Mouse (Mus musculus) olfactory bulb, adult 2 months (tissue): ENCODE results near the gene Six2.

Experiments used
- CTCF ChIP-seq: fragments of 200-500 bp; IDR thresholded peaks from 2 replicates; pipeline ENCODE4 v1.5.1; 2012; ENCODE audit warnings: low read depth, mild to moderate bottlenecking, low read length, moderate library complexity; ENCODE audit not compliant: insufficient read depth
- POLR2A ChIP-seq: fragments of 200-500 bp; IDR thresholded peaks from 2 replicates; pipeline ENCODE4 v1.6.1; 2012; ENCODE audit warnings: mild to moderate bottlenecking, low read depth, low read length, moderate library complexity; ENCODE audit not compliant: insufficient read depth

DNA sequence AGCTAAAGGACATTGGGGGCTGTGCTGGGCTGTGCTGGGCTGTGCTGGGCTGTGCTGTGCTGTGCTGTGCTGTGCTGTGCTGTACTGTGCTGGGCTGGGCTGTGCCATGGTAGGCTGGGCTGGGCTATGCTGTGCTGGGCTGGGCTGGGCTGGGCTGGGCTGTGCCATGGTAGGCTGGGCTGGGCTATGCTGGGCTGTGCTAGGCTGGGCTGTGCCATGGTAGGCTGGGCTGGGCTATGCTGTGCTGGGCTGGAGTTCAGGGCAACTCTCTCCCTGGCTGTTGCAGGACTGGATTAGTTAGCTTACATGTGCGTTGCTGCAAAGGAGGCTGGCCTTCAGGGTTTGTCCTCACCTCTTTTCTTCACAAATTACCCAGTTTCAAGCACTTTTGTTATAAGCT is 9.9 kb upstream of the Six2 start:
- TF ChIP-seq CTCF (no peak), POLR2A (no peak)
